Comparison of ENCODE assay signal across 8 mouse cellular contexts in genomic region chr1:59316386-59317051, GRCm38 (mm10). TPM values are rescaled to one million over a fixed set of nuclear protein-coding genes. Genes with fewer than 3 reads are reported as not detected.
DNase-seq lines count a peak whose midpoint lies in the region; ATAC-seq and TF ChIP-seq lines count a peak whose summit lies in the region.

No protein-coding gene starts in this region.

- peak overlapping the region; percentile 8; the same call in 1 of the 2 replicates for H3K4me2 ChIP-seq in forebrain, embryonic 11.5 days (ENCODE audit: low read depth, low read length, severe bottlenecking)
- no peak overlapping the region; the same call in 1 of the 2 replicates for H3K4me2 ChIP-seq in intestine, postnatal 0 days (replicated peaks; ENCODE audit: low read depth)
- H3K4me2 ChIP-seq in midbrain, embryonic 11.5 days = peak overlapping the region; percentile 22; the same call in 1 of the 2 replicates

- peak; percentile 87 for TF ChIP-seq CTCF in intestine, postnatal 0 days (IDR thresholded peaks at IDR 0.05; ENCODE audit: low read depth)

- intact Hi-C loops in gastrocnemius, postnatal 14 days (cut with DNase I; ENCODE audit: low total_unique reads) = loop anchor here (5.0 kb wide), 1 partner anchor 301 kb away; no protein-coding TSS in a partner anchor

- no peaks in the 10 kb centered on the region for H3K9me3 ChIP-seq in forebrain, embryonic 11.5 days (ENCODE audit: control insufficient read depth, low read length)
- H3K9me3 ChIP-seq in intestine, postnatal 0 days (ENCODE audit: control insufficient read depth) = no peaks in the 10 kb centered on the region
- H3K9me3 ChIP-seq in midbrain, embryonic 11.5 days (ENCODE audit: control insufficient read depth, low read length) = no peaks in the 10 kb centered on the region

- DNase-seq in left cerebral cortex, adult 11 months (ENCODE audit: low spot score) = peak; percentile 35
- no peak for DNase-seq in left cerebral cortex, adult 18-20 months (ENCODE audit: low spot score in 2 of 2)
- DNase-seq in brain, adult 2 months (ENCODE audit: low read depth, low spot score) = peak; percentile 93
- no peak for DNase-seq in forebrain, embryonic 11.5 days (ENCODE audit: low spot score)
- peak; percentile 92 for DNase-seq in midbrain, embryonic 11.5 days (ENCODE audit: low spot score, missing footprints)
- DNase-seq in adrenal gland, adult 2 months = no peak
- DNase-seq in gastrocnemius, postnatal 14 days = no peak

- no peaks in the 10 kb centered on the region for H3K36me3 ChIP-seq in forebrain, embryonic 11.5 days (ENCODE audit: control insufficient read depth, insufficient read depth, low read length)
- no peaks in the 10 kb centered on the region for H3K36me3 ChIP-seq in intestine, postnatal 0 days (ENCODE audit: control insufficient read depth, insufficient read depth)
- H3K36me3 ChIP-seq in midbrain, embryonic 11.5 days (ENCODE audit: control insufficient read depth, insufficient read depth, low read length) = no peaks in the 10 kb centered on the region

- no peak overlapping the region for H3K9ac ChIP-seq in forebrain, embryonic 11.5 days (ENCODE audit: low read length)
- H3K9ac ChIP-seq in intestine, postnatal 0 days (ENCODE audit: low read depth, low read length) = no peak overlapping the region
- no peak overlapping the region for H3K9ac ChIP-seq in midbrain, embryonic 11.5 days (ENCODE audit: low read length)

- peaks cover 13% of the 10 kb centered on the region; the same call in 1 of the 2 replicates for H3K27me3 ChIP-seq in forebrain, embryonic 11.5 days (ENCODE audit: control insufficient read depth, insufficient read depth, low read length)
- H3K27me3 ChIP-seq in intestine, postnatal 0 days (replicated peaks; ENCODE audit: control insufficient read depth, insufficient read depth, low read length) = no peaks in the 10 kb centered on the region
- peaks cover 29% of the 10 kb centered on the region for H3K27me3 ChIP-seq in midbrain, embryonic 11.5 days (ENCODE audit: control insufficient read depth, insufficient read depth, low read length)

- peak; percentile 70 for ATAC-seq in forebrain, embryonic 11.5 days (replicated peaks; ENCODE audit: low FRiP score)
- no peak for ATAC-seq in intestine, postnatal 0 days
- ATAC-seq in midbrain, embryonic 11.5 days (ENCODE audit: low FRiP score) = peak; percentile 60; the same call in 1 of the 2 replicates

- peak overlapping the region; percentile 58; the same call in 1 of the 2 replicates for H3K27ac ChIP-seq in forebrain, embryonic 11.5 days (ENCODE audit: low read depth, low read length)
- H3K27ac ChIP-seq in intestine, postnatal 0 days (ENCODE audit: low read depth, low read length) = no peak overlapping the region
- no peak overlapping the region for H3K27ac ChIP-seq in midbrain, embryonic 11.5 days (ENCODE audit: low read depth, low read length)

- H3K4me3 ChIP-seq in forebrain, embryonic 11.5 days (ENCODE audit: low read depth, low read length) = no peak overlapping the region
- H3K4me3 ChIP-seq in intestine, postnatal 0 days (ENCODE audit: low read depth, low read length) = no peak overlapping the region
- H3K4me3 ChIP-seq in midbrain, embryonic 11.5 days (ENCODE audit: low read depth, low read length) = no peak overlapping the region

- peaks cover 12% of the 10 kb centered on the region; the same call in 1 of the 2 replicates for H3K4me1 ChIP-seq in forebrain, embryonic 11.5 days (replicated peaks; ENCODE audit: control insufficient read depth, insufficient read depth, low read length)
- no peaks in the 10 kb centered on the region for H3K4me1 ChIP-seq in intestine, postnatal 0 days (replicated peaks; ENCODE audit: control insufficient read depth, insufficient read depth, low read length)
- H3K4me1 ChIP-seq in midbrain, embryonic 11.5 days (ENCODE audit: control insufficient read depth, insufficient read depth, low read length) = peaks cover 23% of the 10 kb centered on the region

- WGBS in forebrain, embryonic 11.5 days = 2% methylated on average over 6 of the region's 6 CpGs
- WGBS in intestine, postnatal 0 days = 23% methylated on average over 6 of the region's 6 CpGs
- WGBS in midbrain, embryonic 11.5 days = 5% methylated on average over 6 of the region's 6 CpGs

RNA-seq across cellular contexts. Expression of gene Cdk15, which starts 59.8 kb away (rescaled TPM):
- under 1 TPM; 0.42 to 0.44 TPM for total RNA-seq in left cerebral cortex, adult 18-20 months (2021)
- polyA plus RNA-seq in forebrain, embryonic 11.5 days (2014; fragmentation: Nextera tagmentation; extraction: Ambion mirVana) = 0.43 and 0.60 TPM in 2 replicates
- not detected in 2 replicates for polyA plus RNA-seq in intestine, postnatal 0 days (2015; fragmentation: Nextera tagmentation; extraction: Ambion mirVana)
- 0.52 and 0.70 TPM in 2 replicates for polyA plus RNA-seq in midbrain, embryonic 11.5 days (2014; fragmentation: Nextera tagmentation; extraction: Ambion mirVana)
- not detected for total RNA-seq in adrenal gland, adult 2 months (2021)
- 0.11 TPM in 1 of 2 replicates, not detected in the other for polyA plus RNA-seq in adrenal gland, adult 2 months (2012; rRNA removed)
- under 1 TPM in 1 of 2 experiments, not detected in 1; 0.18 TPM for total RNA-seq in gastrocnemius, postnatal 14 days (2021)

Comparison
In these comparisons a context has a peak if more than half of its experiments do, and no peak if none do; other contexts are left out.
1. DNase-seq: peak in left cerebral cortex, adult 11 months (single experiment), brain, adult 2 months (single experiment) and midbrain, embryonic 11.5 days (single experiment); none in left cerebral cortex, adult 18-20 months (0 of 2), forebrain, embryonic 11.5 days (single experiment), adrenal gland, adult 2 months (single experiment) and gastrocnemius, postnatal 14 days (single experiment).